Mouse (Mus musculus) CH12.LX (cell line): ENCODE measurements around the gene Tmem115. TPM values are rescaled to one million over a fixed set of nuclear protein-coding genes. Genes with fewer than 3 reads are reported as not detected.

Experiments
- DNase-seq: peaks from one replicate; pipeline ENCODE4 v3.0.0-alpha.2; 2013; ENCODE audit errors: extremely low read depth
- H3K27ac ChIP-seq: 2 replicates; pipeline ENCODE4 v1.5.1; 2012; ENCODE audit warnings: low read depth, mild to moderate bottlenecking, control low read depth, moderate library complexity; ENCODE audit not compliant: insufficient read depth
- H3K27me3 ChIP-seq: replicated peaks from 2 replicates; pipeline ENCODE3; 2012; ENCODE audit warnings: inconsistent platforms
- H3K36me3 ChIP-seq, 2 experiments: replicated peaks in 1 of 2; 2 replicates each; pipeline versions ENCODE3 to v1.6.1; 2012; ENCODE audit warnings: inconsistent platforms in 1 of 2, low read length in 1 of 2, mild to moderate bottlenecking in 1 of 2, mixed read lengths in 1 of 2, moderate library complexity in 1 of 2; ENCODE audit not compliant: control insufficient read depth in 1 of 2, insufficient read depth in 1 of 2
- H3K4me1 ChIP-seq, 2 experiments: 2 replicates each; pipeline ENCODE4 v1.6.1; 2012; ENCODE audit warnings: inconsistent platforms in 1 of 2, moderate library complexity in 1 of 2; ENCODE audit not compliant: insufficient read depth in 2 of 2, control insufficient read depth in 1 of 2
- H3K4me2 ChIP-seq: 2 replicates; pipeline ENCODE4 v1.6.1; 2012; ENCODE audit warnings: low read depth, mild to moderate bottlenecking, control low read depth; ENCODE audit not compliant: poor library complexity, insufficient read depth, severe bottlenecking
- H3K4me3 ChIP-seq, 3 experiments: fragments of 150-350 bp in 1 of 3; sonication (generic) in 1 of 3; replicated peaks in 1 of 3; 2 replicates each; pipeline versions ENCODE3 to v1.5.1; 2011 to 2012; ENCODE audit warnings: low read depth in 2 of 3, low read length in 2 of 3, mild to moderate bottlenecking in 2 of 3, moderate library complexity in 2 of 3, control low read depth in 1 of 3, improper control_type of control experiment in 1 of 3, inconsistent platforms in 1 of 3, mixed read lengths in 1 of 3; ENCODE audit not compliant: poor library complexity in 1 of 3
- H3K79me2 ChIP-seq: replicated peaks from 2 replicates; pipeline ENCODE4 v1.6.1; 2012; ENCODE audit warnings: mild to moderate bottlenecking, moderate library complexity; ENCODE audit not compliant: control insufficient read depth, poor library complexity, insufficient read depth, severe bottlenecking; ENCODE audit errors: extremely low read depth
- H3K9ac ChIP-seq: 2 replicates; pipeline ENCODE4 v1.6.1; 2012; ENCODE audit warnings: low read depth, mild to moderate bottlenecking, control low read depth, moderate library complexity; ENCODE audit not compliant: insufficient read depth
- H3K9me3 ChIP-seq: replicated peaks from 2 replicates; pipeline ENCODE3; 2012; ENCODE audit warnings: low read length, inconsistent platforms, mixed read lengths
- BHLHE40 ChIP-seq: IDR thresholded peaks from 2 replicates; pipeline ENCODE4 v1.6.1; 2011; ENCODE audit warnings: mild to moderate bottlenecking, low read depth, low read length, improper control_type of control experiment
- CHD1 ChIP-seq: IDR thresholded peaks from 2 replicates; pipeline ENCODE4 v1.6.1; 2012; ENCODE audit warnings: low read depth, low read length, improper control_type of control experiment, inconsistent platforms
- CHD2 ChIP-seq: IDR thresholded peaks from 2 replicates; pipeline ENCODE4 v1.6.1; 2011; ENCODE audit warnings: low read length, improper control_type of control experiment
- E2F4 ChIP-seq: IDR thresholded peaks from 2 replicates; pipeline ENCODE4 v1.6.1; 2011; ENCODE audit warnings: low read depth, low read length, improper control_type of control experiment; ENCODE audit not compliant: insufficient replicate concordance
- GABPA ChIP-seq: IDR thresholded peaks from 2 replicates; pipeline ENCODE4 v1.6.1; 2012; ENCODE audit warnings: low read depth, low read length, improper control_type of control experiment, inconsistent platforms; ENCODE audit not compliant: insufficient replicate concordance
- HCFC1 ChIP-seq: IDR thresholded peaks from 2 replicates; pipeline ENCODE4 v1.6.1; 2012; ENCODE audit warnings: low read depth, mild to moderate bottlenecking, inconsistent platforms, low read length, improper control_type of control experiment
- MAFK ChIP-seq: IDR thresholded peaks from 2 replicates; pipeline ENCODE4 v1.6.1; 2011; ENCODE audit warnings: low read length, improper control_type of control experiment; ENCODE audit not compliant: insufficient replicate concordance
- MAX ChIP-seq: IDR thresholded peaks from 2 replicates; pipeline ENCODE4 v1.6.1; 2011; ENCODE audit warnings: low read length, improper control_type of control experiment
- MEF2A ChIP-seq: IDR thresholded peaks from 2 replicates; pipeline ENCODE4 v1.6.1; 2014; ENCODE audit warnings: low read depth, mild to moderate bottlenecking, inconsistent platforms, low read length, improper control_type of control experiment, borderline replicate concordance
- MXI1 ChIP-seq: IDR thresholded peaks from 2 replicates; pipeline ENCODE4 v1.6.1; 2011; ENCODE audit warnings: mild to moderate bottlenecking, low read depth, low read length, improper control_type of control experiment
- MYC ChIP-seq: IDR thresholded peaks from 2 replicates; pipeline ENCODE4 v1.6.1; 2011; ENCODE audit warnings: low read depth, mild to moderate bottlenecking, improper control_type of control experiment, low read length
- NELFE ChIP-seq: IDR thresholded peaks from 2 replicates; pipeline ENCODE4 v1.6.1; 2011; ENCODE audit warnings: low read depth, low read length, improper control_type of control experiment
- NRF1 ChIP-seq: IDR thresholded peaks from 2 replicates; pipeline ENCODE4 v1.6.1; 2014; ENCODE audit warnings: low read depth, mild to moderate bottlenecking, inconsistent platforms, low read length, improper control_type of control experiment, moderate library complexity
- POLR2A ChIP-seq: IDR thresholded peaks from 2 replicates; pipeline ENCODE4 v1.6.1; 2011; ENCODE audit warnings: low read depth, mild to moderate bottlenecking, improper control_type of control experiment, low read length
- POLR2AphosphoS2 ChIP-seq: IDR thresholded peaks from 2 replicates; pipeline ENCODE4 v1.6.1; 2011; ENCODE audit warnings: low read depth, low read length, improper control_type of control experiment
- TBP ChIP-seq: conservative IDR thresholded peaks from 2 replicates; pipeline ENCODE4 v1.6.1; 2011; ENCODE audit warnings: low read depth, low read length, improper control_type of control experiment
- UBTF ChIP-seq: IDR thresholded peaks from 2 replicates; pipeline ENCODE4 v1.6.1; 2012; ENCODE audit warnings: low read depth, mild to moderate bottlenecking, inconsistent platforms, low read length, improper control_type of control experiment, moderate library complexity
- USF1 ChIP-seq: IDR thresholded peaks from 2 replicates; pipeline ENCODE4 v1.6.1; 2014; ENCODE audit warnings: low read depth, mild to moderate bottlenecking, inconsistent platforms, low read length, improper control_type of control experiment
- ZC3H11A ChIP-seq: IDR thresholded peaks from 2 replicates; pipeline ENCODE4 v1.6.1; 2012; ENCODE audit warnings: low read depth, mild to moderate bottlenecking, inconsistent platforms, low read length, improper control_type of control experiment
- ZKSCAN1 ChIP-seq: IDR thresholded peaks from 2 replicates; pipeline ENCODE4 v1.6.1; 2012; ENCODE audit warnings: low read depth, inconsistent platforms, low read length, improper control_type of control experiment, borderline replicate concordance
- ZMIZ1 ChIP-seq: IDR thresholded peaks from 2 replicates; pipeline ENCODE4 v1.6.1; 2012; ENCODE audit warnings: low read depth, mild to moderate bottlenecking, inconsistent platforms, low read length, improper control_type of control experiment
- ZNF384 ChIP-seq: IDR thresholded peaks from 2 replicates; pipeline ENCODE4 v1.6.1; 2012; ENCODE audit warnings: low read depth, low read length, improper control_type of control experiment, inconsistent platforms
- dilution Hi-C: fragments of 300-500 bp; cut with MboI; formaldehyde crosslinking; loops from 2 replicates; pipeline ENCODE4 v1.14.3; 2020; ENCODE audit warnings: low sequenced_read_pairs; ENCODE audit not compliant: extremely low pct_unique_long_range_greater_than_20kb, extremely low pct_ligation_motif_present
- in situ Hi-C: fragments of 300-500 bp; cut with MboI; formaldehyde crosslinking; loops from 3 replicates; pipeline ENCODE4 v1.14.3; 2019; ENCODE audit warnings: low sequenced_read_pairs, low pct_ligation_motif_present, low pct_unique_long_range_greater_than_20kb, mixed read lengths
- polyA plus RNA-seq: library from polyadenylated mRNA; unstranded; fragments of >175 nt; gene quantifications from 2 replicates; pipeline ENCODE4 v1.2.1, GENCODE M21; 2012; ENCODE audit warnings: low read depth; ENCODE audit not compliant: insufficient read length
- total RNA-seq, 2 experiments: library from RNA; depleted of rRNA; stranded (reverse); fragments of 300-350 nt in 1 of 2; fragments of >200 nt in 1 of 2; gene quantifications; 2 replicates each; pipeline ENCODE4 v1.2.3; 2012 to 2014

The Tmem115 gene
- total and polyA plus RNA-seq, 3 experiments: 12.6 to 17.9 (median 13.0) TPM

- no peak within 1 kb of the TSS for H3K9ac ChIP-seq
- H3K36me3 ChIP-seq: peaks cover 8 to 20% of the 10 kb centered on the region in 2 experiments
- TF ChIP-seq POLR2AphosphoS2 (no peak), HCFC1 (no peak), CHD2 (no peak), MYC (no peak), MEF2A (no peak), USF1 (no peak), ZNF384 (no peak), NELFE (no peak), POLR2A (no peak), MXI1 (no peak), BHLHE40 (no peak), ZMIZ1 (no peak), ZKSCAN1 (no peak)
- no peak within 1 kb of the TSS for H3K4me2 ChIP-seq
- no peak within 1 kb of the TSS for H3K4me3 ChIP-seq
- H3K27me3 ChIP-seq: no peaks in the 10 kb centered on the region
- H3K27ac ChIP-seq: no peak within 1 kb of the TSS
- peaks cover 17 to 43% of the 10 kb centered on the region in 2 experiments for H3K4me1 ChIP-seq
- in situ Hi-C loops (no loop called here), dilution Hi-C loops (no loop called here)
- DNase-seq: no peak
- no peaks in the 10 kb centered on the region for H3K9me3 ChIP-seq
- H3K79me2 ChIP-seq: no peaks in the 10 kb centered on the region
These were observed 44.8 kb downstream of the Tmem115 start, which contains the start of gene Naa80 for GRCm38 (mm10) chr9:107578587-107578986. Gene Naa80, plus strand, starts transcription at chr9:107578887.

- Histone ChIP-seq H3K4me3 (no peak overlapping the region), H3K27ac (no peak overlapping the region), H3K9me3 (no peaks in the 10 kb centered on the region)
- dilution Hi-C loops (no loop called here), in situ Hi-C loops (no loop called here)
- TF ChIP-seq CHD1 (no peak), UBTF (no peak), MAX (no peak), ZC3H11A (no peak), TBP (no peak), ZKSCAN1 (no peak), ZMIZ1 (no peak), BHLHE40 (no peak), NRF1 (no peak), GABPA (no peak), CHD2 (no peak), E2F4 (no peak), USF1 (no peak), NELFE (no peak), MAFK (no peak)
- TF ChIP-seq, all 38 proteins: peak for 0
- DNase-seq: no peak
- H3K4me1 ChIP-seq: peaks cover 17 to 43% of the 10 kb centered on the region in 2 experiments
- no peaks in the 10 kb centered on the region for H3K27me3 ChIP-seq
- no peak overlapping the region for H3K9ac ChIP-seq
- no peaks in the 10 kb centered on the region for H3K79me2 ChIP-seq
- peaks cover 8 to 24% of the 10 kb centered on the region in 2 experiments for H3K36me3 ChIP-seq
- no peak overlapping the region for H3K4me2 ChIP-seq
These were observed 45.5 kb downstream of the Tmem115 start for GRCm38 (mm10) chr9:107579023-107579900.
